Mouse (Mus musculus): ENCODE results near the gene Sprtn.

DNA sequence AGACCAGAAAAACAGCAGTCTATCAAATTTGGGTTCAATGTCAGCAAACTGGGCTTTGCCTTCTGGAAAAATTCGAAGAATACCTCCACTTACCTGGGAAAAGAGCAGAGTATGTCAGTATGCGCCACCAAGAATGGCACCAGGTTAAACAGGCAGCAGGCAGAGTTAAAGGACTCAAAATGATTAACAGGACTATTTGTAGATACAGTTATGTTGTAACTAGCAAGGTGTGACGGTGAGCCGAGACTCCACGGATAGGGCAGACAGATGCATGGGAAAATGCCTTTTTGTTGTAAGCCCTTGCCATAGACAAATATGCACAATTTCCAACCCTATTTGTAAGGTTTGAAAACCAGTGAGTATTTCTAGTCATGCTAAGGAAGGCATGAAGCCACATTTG is 16.4 kb downstream of the Sprtn start:
- TF ChIP-seq POLR2A (IDR thresholded peaks at IDR 0.05; ENCODE audit: control insufficient read depth, extremely low read depth, insufficient read depth, low read length, poor library complexity) (no peak), CTCF (IDR thresholded peaks at IDR 0.05; ENCODE audit: borderline replicate concordance, control insufficient read depth, extremely low read depth, insufficient read depth, low read length, poor library complexity) (no peak)

All from thymus, adult 2 months (tissue).